Mouse (Mus musculus): ENCODE measurements at regions not wholly inside any gene's neighbourhood (a gene's known extent, or its start where the extent isn't known, plus 50 kb on each side); places are given as distances from the start of the nearest gene placed in this dataset.

- no peaks in the 10 kb centered on the region for H3K27me3 ChIP-seq
- H3K27ac ChIP-seq = no peak overlapping the region
- H3K9me3 ChIP-seq = no peaks in the 10 kb centered on the region
- 67% methylated on average over 1 of the region's 1 CpGs for WGBS
- no peak for ATAC-seq (ENCODE audit: low FRiP score, low read depth)
- H3K4me3 ChIP-seq = no peak overlapping the region
- H3K4me1 ChIP-seq = peaks cover 8% of the 10 kb centered on the region; the same call in 1 of the 2 replicates
- no peaks in the 10 kb centered on the region for H3K36me3 ChIP-seq
- no peak overlapping the region for H3K9ac ChIP-seq
- H3K4me2 ChIP-seq (replicated peaks) = no peak overlapping the region
Observed at GRCm38 (mm10) chr6:112057895-112058294, 215.7 kb upstream of the Lmcd1 start.

DNA sequence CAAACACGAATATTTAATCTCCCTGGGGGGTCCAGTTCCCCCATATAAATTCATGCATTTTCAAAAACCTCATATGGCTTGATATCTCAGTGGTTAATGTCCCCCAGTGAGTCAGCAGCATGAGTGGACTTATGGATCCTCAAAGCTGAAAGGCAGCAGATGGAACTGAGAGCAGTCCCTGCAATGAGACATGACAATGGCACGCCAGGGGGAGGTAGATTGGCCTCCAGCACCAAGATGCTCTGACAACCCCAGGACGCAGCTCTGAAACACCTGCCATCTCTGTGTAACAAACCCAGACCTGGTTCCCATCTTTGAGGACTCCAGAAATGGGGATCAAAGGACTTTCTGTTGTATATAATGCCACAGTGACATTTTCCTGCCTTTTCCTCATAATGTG lies 210.6 kb upstream of the Lmcd1 start:
- Histone ChIP-seq H3K9me3 (no peaks in the 10 kb centered on the region), H3K4me1 (no peaks in the 10 kb centered on the region), H3K4me3 (no peak overlapping the region), H3K36me3 (no peaks in the 10 kb centered on the region), H3K9ac (no peak overlapping the region), H3K27ac (no peak overlapping the region), H3K27me3 (no peaks in the 10 kb centered on the region), H3K4me2 (replicated peaks) (no peak overlapping the region)
- 66% methylated on average over 3 of the region's 3 CpGs for WGBS
- ATAC-seq (ENCODE audit: low FRiP score, low read depth) = no peak

GRCm38 (mm10) chr6:112090597-112090996 lies 183.0 kb upstream of the Lmcd1 start:
- H3K27me3 ChIP-seq = no peaks in the 10 kb centered on the region
- H3K9me3 ChIP-seq = no peaks in the 10 kb centered on the region
- no peak for ATAC-seq (ENCODE audit: low FRiP score, low read depth)
- H3K36me3 ChIP-seq = no peaks in the 10 kb centered on the region
- no peak overlapping the region for H3K9ac ChIP-seq
- no peak overlapping the region for H3K4me2 ChIP-seq (replicated peaks)
- H3K4me1 ChIP-seq = no peaks in the 10 kb centered on the region
- no peak overlapping the region for H3K27ac ChIP-seq
- H3K4me3 ChIP-seq = no peak overlapping the region
- 86% methylated on average over 3 of the region's 3 CpGs for WGBS

DNA sequence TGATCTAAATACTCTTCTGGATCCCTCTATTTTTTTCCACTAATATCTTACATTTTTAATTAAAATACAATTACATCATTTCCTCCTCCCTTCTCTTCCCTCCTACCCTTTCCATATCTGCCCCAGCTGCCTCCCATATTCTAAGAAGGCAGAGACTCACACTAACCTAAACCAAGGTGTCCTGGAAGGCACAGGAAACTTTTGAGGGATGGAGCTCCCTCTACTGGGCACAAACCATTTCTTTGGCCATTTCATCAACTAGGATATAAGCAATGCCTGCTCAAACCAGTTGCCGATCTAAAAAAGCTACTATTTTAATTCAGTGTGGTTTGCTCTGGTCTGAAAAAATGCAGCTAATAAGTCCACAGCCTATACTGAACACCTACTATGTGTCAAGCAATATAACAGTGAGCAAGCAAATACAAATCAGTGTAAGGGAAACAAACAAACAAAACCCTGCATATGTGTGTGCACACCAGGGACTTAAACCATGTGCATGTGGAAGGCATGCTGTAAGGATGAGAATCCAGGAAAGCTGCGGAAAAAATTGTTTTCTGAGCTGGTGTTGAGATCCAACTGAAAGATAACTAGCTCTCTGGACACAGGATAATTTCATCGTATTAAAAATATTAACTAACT lies 182.3 kb upstream of the Lmcd1 start:
- peak; percentile 72; the same call in 1 of the 2 replicates for ATAC-seq (ENCODE audit: low FRiP score, low read depth)
- H3K36me3 ChIP-seq = no peaks in the 10 kb centered on the region
- no peaks in the 10 kb centered on the region for H3K4me1 ChIP-seq
- no peak overlapping the region for H3K4me2 ChIP-seq (replicated peaks)
- H3K9me3 ChIP-seq = no peaks in the 10 kb centered on the region
- H3K27ac ChIP-seq = no peak overlapping the region
- no peak overlapping the region for H3K9ac ChIP-seq
- WGBS = 52% methylated on average over 3 of the region's 3 CpGs
- H3K27me3 ChIP-seq = no peaks in the 10 kb centered on the region
- H3K4me3 ChIP-seq = no peak overlapping the region

DNA sequence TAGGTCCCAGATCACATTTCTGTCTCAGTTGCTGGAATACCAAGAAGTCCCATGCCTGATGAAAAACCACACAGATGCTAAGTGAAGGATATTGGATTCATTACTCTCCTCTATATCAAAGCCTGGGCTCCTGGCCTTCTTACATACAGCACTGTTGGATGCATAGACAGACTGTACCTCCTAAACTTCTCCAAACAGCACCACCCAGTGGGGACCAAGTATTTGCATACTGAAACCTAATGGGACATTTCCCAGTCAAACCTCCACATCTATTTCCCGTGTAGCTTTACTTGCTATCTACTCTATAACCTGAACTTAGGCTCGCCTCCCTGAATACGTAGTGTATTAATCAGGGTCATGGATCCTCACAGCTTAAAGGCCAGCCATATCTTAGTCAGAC lies 180.3 kb upstream of the Lmcd1 start:
- Histone ChIP-seq H3K4me2 (replicated peaks) (no peak overlapping the region), H3K4me1 (no peaks in the 10 kb centered on the region), H3K27ac (no peak overlapping the region), H3K36me3 (no peaks in the 10 kb centered on the region), H3K9me3 (no peaks in the 10 kb centered on the region), H3K9ac (no peak overlapping the region), H3K27me3 (no peaks in the 10 kb centered on the region), H3K4me3 (no peak overlapping the region)
- 69% methylated on average over 3 of the region's 3 CpGs for WGBS
- ATAC-seq (ENCODE audit: low FRiP score, low read depth) = no peak

DNA sequence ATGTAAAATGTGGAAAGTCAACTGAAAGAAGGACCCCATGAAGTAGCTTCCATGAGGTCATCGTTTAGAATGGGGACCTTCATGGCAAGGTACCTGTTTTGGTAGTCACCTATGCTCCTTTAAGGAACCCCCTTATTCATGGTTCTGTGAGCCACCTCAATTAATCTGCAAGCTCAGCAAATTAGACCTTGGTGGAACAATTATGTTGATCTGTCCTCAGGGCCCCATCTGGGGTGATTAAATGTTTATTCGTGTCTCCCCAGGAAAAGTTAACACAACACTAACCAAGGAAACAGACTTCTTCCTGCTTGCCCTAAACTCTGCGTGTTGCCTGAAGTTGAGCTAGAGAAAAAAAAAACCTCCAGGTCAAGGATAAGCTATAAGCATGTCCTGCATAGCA lies 175.9 kb upstream of the Lmcd1 start:
- Histone ChIP-seq H3K27ac (no peak overlapping the region), H3K4me1 (no peaks in the 10 kb centered on the region), H3K9ac (no peak overlapping the region), H3K27me3 (no peaks in the 10 kb centered on the region), H3K36me3 (no peaks in the 10 kb centered on the region), H3K9me3 (no peaks in the 10 kb centered on the region), H3K4me2 (replicated peaks) (no peak overlapping the region), H3K4me3 (no peak overlapping the region)
- ATAC-seq (ENCODE audit: low FRiP score, low read depth) = no peak
- 75% methylated on average over 3 of the region's 3 CpGs for WGBS

DNA sequence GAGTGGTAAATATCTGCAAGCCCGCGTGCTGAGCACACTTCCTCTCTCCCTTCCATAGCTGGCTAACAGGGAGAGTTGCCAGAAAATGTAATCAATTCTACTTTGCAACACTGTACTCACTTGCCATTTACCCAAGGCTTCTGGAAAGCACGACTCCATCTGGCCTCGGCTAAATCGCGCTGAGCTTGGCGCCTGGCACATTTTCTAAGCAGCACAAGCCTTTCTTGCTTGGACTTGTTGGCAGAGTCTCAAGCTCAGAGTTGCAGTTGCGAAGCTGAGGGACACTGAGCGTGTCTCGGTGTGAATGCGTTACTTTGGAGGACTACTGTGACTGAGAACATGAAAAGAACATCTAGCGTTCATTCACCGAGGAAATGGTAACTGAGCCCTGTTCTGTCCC lies 164.9 kb upstream of the Lmcd1 start:
- Histone ChIP-seq H3K9ac (no peak overlapping the region), H3K27me3 (no peaks in the 10 kb centered on the region), H3K27ac (no peak overlapping the region), H3K4me2 (replicated peaks) (no peak overlapping the region), H3K9me3 (no peaks in the 10 kb centered on the region), H3K36me3 (no peaks in the 10 kb centered on the region), H3K4me3 (no peak overlapping the region), H3K4me1 (no peaks in the 10 kb centered on the region)
- WGBS = 81% methylated on average over 13 of the region's 13 CpGs
- peak; percentile 44; the same call in 1 of the 2 replicates for ATAC-seq (ENCODE audit: low FRiP score, low read depth)

DNA sequence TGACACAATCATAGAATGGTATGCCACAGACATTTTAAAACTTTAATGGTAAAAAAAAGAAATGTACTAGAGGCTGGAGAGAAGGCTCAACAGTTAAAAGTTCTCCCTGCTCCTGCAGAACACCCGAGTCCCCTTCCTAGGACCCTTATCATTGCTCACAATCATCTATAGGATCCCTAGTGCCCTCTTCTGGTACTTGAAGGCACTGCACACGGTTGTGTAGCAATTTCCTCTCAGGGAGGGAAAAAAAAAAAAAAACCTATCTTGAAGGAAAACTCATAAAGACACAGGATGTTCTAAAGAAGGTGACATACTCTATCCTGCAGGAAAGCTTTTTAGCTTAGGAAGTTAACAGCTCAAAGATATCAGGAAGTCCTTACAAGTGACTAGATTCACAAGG lies 154.4 kb upstream of the Lmcd1 start:
- 48% methylated on average over 2 of the region's 2 CpGs for WGBS
- H3K4me3 ChIP-seq = no peak overlapping the region
- ATAC-seq (ENCODE audit: low FRiP score, low read depth) = no peak
- H3K4me2 ChIP-seq (replicated peaks) = no peak overlapping the region
- no peaks in the 10 kb centered on the region for H3K27me3 ChIP-seq
- H3K36me3 ChIP-seq = no peaks in the 10 kb centered on the region
- H3K9ac ChIP-seq = no peak overlapping the region
- no peaks in the 10 kb centered on the region for H3K9me3 ChIP-seq
- H3K27ac ChIP-seq = no peak overlapping the region
- no peaks in the 10 kb centered on the region for H3K4me1 ChIP-seq

DNA sequence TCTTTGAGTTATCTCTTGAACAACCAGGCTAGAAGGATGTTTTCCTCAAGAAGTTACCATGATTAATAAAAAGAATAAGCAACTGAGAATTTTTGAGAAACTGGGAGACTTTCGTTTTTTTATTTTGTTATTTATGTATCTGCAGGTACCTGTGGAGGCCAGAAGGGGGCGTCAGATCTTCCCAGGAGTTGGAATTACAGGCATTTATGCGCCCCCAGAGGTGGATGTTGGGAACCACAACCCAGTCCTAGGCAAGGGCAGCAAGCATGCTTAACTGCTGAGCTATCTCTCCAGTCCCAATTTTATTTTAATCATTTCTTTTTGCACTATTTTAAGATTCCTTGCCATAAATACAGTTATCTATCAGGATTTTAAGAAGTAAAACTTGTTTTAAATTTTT lies 140.0 kb upstream of the Lmcd1 start:
- Histone ChIP-seq H3K4me2 (replicated peaks) (no peak overlapping the region), H3K4me1 (no peaks in the 10 kb centered on the region), H3K27me3 (no peaks in the 10 kb centered on the region), H3K9ac (no peak overlapping the region), H3K27ac (no peak overlapping the region), H3K36me3 (no peaks in the 10 kb centered on the region), H3K4me3 (no peak overlapping the region), H3K9me3 (no peaks in the 10 kb centered on the region)
- no peak for ATAC-seq (ENCODE audit: low FRiP score, low read depth)
- WGBS = 19% methylated on average over 3 of the region's 3 CpGs

GRCm38 (mm10) chr6:112152535-112153364 lies 120.8 kb upstream of the Lmcd1 start:
- no peak overlapping the region for H3K27ac ChIP-seq
- no peak overlapping the region for H3K4me2 ChIP-seq (replicated peaks)
- 68% methylated on average over 10 of the region's 10 CpGs for whole genome bisulfite sequencing
- no peaks in the 10 kb centered on the region for H3K9me3 ChIP-seq
- no peak overlapping the region for H3K9ac ChIP-seq
- no peaks in the 10 kb centered on the region for H3K36me3 ChIP-seq
- no peak overlapping the region for H3K4me3 ChIP-seq
- H3K4me1 ChIP-seq = no peaks in the 10 kb centered on the region
- no peak for ATAC-seq (ENCODE audit: low FRiP score, low read depth)
- H3K27me3 ChIP-seq = no peaks in the 10 kb centered on the region

GRCm38 (mm10) chr6:112167487-112167886 lies 106.1 kb upstream of the Lmcd1 start:
- 90% methylated on average over 3 of the region's 3 CpGs for WGBS
- ATAC-seq (ENCODE audit: low FRiP score, low read depth) = no peak
- no peaks in the 10 kb centered on the region for H3K36me3 ChIP-seq

DNA sequence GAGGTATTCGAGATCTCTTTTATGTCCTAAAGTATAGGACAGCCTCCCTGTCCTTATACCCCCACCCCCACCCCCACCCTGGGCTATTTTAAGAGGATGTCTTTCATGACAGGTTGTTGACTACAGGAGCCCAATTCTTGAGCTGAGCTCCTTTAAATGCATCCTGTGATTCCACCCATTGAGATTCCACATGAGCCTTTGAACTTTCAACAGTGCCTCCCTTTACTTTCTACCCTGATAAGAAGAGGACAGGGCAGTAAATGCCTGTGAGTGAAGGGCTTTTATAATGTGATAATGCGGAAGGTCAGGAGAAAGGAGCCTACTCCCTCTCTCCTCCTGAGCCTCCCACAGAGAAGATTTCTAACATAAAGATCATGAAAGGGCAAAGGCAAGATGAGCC lies 97.2 kb upstream of the Lmcd1 start:
- no peak for ATAC-seq (ENCODE audit: low FRiP score, low read depth)
- no peaks in the 10 kb centered on the region for H3K36me3 ChIP-seq
- H3K9me3 ChIP-seq = no peaks in the 10 kb centered on the region
- H3K9ac ChIP-seq = no peak overlapping the region
- no peaks in the 10 kb centered on the region for H3K27me3 ChIP-seq
- 36% methylated on average over 2 of the region's 2 CpGs for WGBS
- no peak overlapping the region for H3K4me3 ChIP-seq
- no peak overlapping the region for H3K27ac ChIP-seq
- H3K4me1 ChIP-seq = no peaks in the 10 kb centered on the region
- H3K4me2 ChIP-seq (replicated peaks) = no peak overlapping the region

More at GRCm38 (mm10) chr6:112167487-112167886, 106.1 kb upstream of the Lmcd1 start:
- Histone ChIP-seq H3K27me3 (no peaks in the 10 kb centered on the region), H3K9ac (no peak overlapping the region), H3K4me1 (no peaks in the 10 kb centered on the region), H3K9me3 (no peaks in the 10 kb centered on the region), H3K4me3 (no peak overlapping the region), H3K4me2 (replicated peaks) (no peak overlapping the region), H3K27ac (no peak overlapping the region)

DNA sequence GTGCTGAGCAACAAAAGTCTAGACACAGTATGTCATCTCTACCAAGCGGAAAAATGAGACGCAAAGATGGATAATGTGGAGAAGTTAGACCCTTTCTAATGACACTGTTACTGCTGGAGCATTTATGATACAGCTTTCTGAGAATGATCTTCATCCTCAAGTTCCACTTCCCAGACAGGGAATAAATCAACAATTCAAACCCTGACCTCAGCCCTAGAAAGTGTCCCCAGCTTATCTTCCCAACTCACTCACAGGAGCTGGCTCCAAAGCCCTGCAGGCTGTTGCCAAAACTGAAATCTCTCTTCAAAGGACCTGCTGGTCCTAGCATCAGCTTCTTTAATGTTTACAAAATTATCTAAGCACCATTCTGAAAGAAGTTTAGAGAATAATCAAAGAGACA lies 85.9 kb upstream of the Lmcd1 start:
- Histone ChIP-seq H3K4me2 (replicated peaks) (no peak overlapping the region), H3K27me3 (no peaks in the 10 kb centered on the region), H3K36me3 (no peaks in the 10 kb centered on the region), H3K9ac (no peak overlapping the region), H3K27ac (no peak overlapping the region), H3K4me3 (no peak overlapping the region), H3K9me3 (no peaks in the 10 kb centered on the region), H3K4me1 (no peaks in the 10 kb centered on the region)
- 93% methylated on average over 2 of the region's 2 CpGs for WGBS
- no peak for ATAC-seq (ENCODE audit: low FRiP score, low read depth)

Data from limb, embryonic 13.5 days (tissue).